Mouse (Mus musculus) induced T-regulatory cell, adult 2 months (primary cell): ENCODE data around the gene Iqcb1.
"Not testable (repeated sequence)": the region's sequence is repeated elsewhere in the genome, so short reads cannot be mapped to it uniquely, and the experiment has no call there.

Experiments used
- DNase-seq: peaks from one replicate; pipeline ENCODE4 v3.0.0-alpha.2; 2012; ENCODE audit warnings: low read depth

Iqcb1 gene

DNA sequence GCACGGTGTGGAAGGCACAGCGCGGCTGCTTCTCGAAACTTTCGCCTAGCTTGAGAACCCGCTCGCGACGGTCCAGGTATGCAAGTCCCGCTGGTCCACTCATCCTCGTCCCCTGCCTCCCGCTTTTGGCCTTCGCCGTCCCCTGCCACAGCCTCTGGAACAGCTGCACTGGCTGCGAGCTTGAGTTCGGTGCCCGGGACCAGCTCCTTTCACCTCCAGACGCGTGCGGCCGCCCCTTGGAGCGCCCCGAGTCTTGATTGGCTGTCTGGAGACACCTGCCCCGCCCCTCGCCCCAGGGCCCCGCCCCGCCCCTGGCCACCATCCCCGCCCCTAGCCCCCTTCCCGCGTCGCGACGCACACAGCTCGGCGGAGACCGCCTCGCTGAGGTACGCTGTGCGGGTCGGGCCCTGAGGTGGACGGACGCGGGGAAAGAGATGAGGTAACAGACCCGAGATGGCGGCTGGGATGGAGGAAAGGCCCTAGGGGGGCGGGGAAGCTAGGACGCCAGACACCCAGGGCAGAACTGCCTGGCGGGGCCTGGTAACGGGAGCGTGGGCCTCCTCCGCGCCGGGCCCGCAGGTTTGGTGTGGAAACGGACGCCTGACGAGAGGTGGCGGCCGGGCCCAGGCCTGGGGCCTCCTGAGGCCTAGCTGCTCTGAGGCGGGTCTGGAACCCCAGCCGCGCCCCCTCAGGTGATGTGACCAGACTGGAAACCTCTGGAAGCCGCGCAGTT lies at the start of gene Iqcb1:
TSS of gene Iqcb1 (plus strand) at position 332 of the 733 bp plus-strand sequence.
- peak; percentile 93 for DNase-seq

DNA sequence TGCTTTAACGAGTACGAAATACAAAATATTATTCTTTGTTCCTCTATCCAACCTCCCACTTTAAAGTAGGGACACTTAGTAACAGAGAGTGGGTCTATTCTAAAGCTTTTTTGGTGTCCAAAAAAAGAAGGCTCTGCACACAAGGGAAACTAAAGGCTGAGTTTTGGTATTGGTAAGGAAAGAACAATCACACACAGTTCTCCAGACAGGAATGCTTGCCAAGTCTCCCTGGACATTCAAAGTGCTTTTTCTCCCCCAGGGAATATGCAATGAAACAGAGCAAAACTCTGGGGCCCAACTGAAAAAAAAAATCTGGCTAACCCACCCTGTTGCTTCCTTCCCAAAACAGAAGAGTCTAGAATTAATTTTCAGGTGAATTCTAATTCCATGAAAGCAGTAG lies 44.0 kb upstream of the Iqcb1 start:
- no peak for DNase-seq

DNA sequence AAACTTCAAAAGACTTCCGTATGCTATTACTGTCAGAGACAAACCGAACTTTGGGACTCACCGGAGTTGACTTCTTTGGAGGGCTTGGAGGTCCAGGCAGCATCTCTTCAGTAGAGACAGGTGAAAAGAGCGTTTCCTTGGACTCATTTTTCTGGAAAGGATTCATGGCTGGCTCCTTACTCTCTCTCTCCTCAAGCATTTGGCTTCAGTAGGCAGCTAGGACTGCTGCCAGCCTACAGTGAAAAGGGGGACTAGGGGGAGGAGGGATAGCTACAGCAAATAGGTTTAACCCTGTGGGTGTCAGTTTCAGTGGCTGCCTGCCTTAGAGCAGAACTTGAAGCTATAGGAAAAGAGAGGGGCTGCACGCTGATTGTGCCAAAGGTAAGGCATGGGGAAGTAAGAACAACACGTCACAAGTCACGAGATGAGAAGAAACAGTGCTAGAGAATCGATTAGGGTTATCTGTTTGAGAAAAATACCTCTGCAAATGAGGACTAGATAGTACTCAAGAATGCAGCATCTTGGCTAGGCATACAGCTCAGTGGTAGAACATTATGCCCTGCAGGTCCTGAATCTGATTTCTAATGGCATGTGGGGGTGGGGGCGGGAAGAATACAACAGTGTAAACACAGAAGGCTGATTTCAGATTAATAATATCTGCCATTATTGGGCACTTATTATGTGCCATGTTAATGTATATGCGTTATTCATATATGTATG lies 43.4 kb upstream of the Iqcb1 start, which contains the start of gene Slc15a2:
TSS of gene Slc15a2 (minus strand) at position 369 of the 720 bp plus-strand sequence.
- no peak for DNase-seq

DNA sequence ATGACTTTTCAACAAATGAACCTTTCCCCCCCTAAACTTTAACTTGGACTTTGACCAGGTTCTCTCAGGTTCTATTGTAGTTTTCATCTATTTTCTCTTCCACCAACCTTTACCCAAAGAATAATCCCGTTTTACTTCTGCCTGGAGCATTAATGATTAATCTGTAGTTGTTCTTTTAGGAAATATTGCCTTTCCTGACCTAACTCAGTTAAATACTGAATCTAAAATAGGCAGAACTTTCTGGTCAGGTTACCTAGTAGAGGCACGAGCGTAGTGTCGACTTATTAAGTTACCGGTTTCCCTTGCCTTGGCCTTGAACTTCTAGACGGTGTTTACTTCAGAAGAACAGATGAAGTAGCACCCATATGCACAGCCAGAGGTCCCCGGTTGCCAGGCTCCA lies 41.7 kb upstream of the Iqcb1 start:
- DNase-seq = no peak

DNA sequence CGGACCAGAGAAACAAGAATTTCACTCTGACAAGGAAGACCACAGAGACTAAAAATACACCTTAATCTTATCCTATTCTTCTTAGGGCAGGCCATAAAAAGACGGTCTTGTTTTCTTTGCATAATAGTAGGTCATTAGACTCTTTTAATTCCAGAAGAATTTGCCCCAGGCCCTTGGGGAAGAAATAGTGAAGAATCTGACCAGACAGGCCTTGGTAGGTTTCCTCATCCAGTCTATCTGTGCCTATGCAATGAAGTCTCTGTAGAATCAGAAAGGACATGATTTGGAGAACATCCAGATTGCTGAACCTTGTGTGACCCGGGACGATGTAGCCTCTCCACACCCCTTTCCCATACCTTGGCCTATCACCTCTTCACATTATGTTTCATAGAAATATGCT lies 38.0 kb upstream of the Iqcb1 start:
- no peak for DNase-seq

DNA sequence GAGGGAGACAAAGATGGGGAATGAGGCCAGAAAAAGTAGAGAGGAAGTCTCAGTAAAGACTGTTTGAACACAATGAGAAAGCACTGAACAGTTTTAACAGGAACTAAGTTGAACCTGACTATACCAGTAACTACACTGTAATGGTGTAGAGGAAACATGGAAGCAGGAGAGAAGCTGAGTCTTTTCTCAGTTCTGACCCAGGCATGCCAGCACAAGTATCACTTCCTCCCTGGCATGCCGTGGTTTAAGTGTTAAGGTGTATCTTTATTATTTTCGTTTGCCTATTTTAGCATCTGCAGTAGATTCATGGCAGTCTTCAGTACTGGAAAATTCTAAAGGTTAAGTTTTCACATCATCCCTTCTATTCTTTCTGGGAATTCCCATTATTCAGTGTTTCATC lies 33.2 kb upstream of the Iqcb1 start:
- no peak for DNase-seq

DNA sequence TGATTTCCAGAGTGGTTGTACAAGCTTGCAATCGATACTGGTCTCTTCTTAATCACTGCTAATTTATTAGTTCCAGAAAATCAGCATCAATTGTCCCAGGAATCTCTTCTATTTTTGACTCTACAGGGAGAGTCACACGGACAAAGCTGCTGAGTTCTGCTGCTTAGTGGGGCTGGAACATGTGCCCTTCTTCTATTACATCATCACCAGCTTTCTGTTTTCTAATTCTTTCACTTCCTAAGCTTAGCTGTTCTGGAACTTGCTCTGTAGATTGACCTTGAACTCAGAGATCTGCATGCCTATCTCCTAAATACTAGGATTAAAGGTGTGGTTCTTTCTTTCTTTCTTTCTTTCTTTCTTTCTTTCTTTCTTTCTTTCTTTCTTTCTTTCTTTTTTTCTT lies 29.9 kb upstream of the Iqcb1 start:
- no peak for DNase-seq

DNA sequence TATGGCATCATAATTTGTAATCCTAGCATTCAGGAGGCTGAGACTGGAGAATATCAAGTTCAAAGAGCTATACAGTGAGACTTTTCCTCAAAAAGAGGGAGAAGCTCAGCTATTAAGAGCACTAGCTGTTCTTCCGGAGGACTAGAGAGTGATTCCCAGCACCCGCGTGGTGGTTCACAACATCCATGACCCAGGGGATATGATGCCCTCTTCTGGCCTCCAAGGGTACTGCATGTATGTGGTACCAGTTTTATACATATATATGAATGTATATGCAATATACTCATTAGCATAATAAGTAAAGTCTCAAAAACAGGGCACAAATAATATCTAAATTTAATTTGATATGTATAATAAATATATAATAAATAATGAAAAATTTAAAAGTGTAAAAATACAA lies 25.8 kb upstream of the Iqcb1 start:
- peak; percentile 33 for DNase-seq

DNA sequence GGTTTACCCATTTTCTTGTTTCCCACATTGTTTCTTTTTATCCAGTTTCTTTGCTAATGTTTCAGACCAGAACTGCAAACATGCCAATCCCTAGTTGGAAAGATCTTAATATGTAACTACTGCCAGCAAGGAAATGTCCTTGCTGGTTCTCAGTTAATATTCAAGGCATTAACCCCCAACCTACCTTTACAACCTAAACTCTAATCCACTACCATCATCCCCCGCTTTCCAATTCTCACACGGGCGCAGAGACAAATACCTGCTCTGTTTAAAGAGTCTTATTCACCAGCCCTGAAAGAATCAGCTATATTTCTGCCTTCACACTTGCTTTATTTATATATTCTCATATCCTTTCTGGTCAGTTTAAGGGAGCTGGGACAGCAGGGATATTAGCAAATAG lies 19.6 kb upstream of the Iqcb1 start:
- no peak for DNase-seq

DNA sequence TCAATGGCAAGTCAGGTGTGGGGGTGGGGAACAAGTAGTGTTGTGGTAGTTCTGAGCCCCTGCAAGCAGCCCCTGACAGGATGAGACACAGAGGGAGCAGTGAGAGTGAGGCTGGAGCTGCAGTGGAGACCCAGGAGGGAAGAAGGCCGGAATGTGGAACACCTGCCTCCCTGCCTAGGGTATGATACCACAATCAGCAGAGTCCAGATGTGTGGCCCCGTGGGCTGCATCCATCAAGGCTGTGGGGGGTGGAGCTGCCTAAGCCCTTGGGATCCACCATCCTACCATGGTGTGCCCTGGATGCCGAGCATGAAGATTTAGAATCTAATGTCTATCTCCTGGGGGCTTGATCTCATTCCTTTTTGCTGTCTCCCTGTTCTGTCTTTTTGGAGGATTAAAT lies 14.5 kb upstream of the Iqcb1 start:
- DNase-seq = no peak

DNA sequence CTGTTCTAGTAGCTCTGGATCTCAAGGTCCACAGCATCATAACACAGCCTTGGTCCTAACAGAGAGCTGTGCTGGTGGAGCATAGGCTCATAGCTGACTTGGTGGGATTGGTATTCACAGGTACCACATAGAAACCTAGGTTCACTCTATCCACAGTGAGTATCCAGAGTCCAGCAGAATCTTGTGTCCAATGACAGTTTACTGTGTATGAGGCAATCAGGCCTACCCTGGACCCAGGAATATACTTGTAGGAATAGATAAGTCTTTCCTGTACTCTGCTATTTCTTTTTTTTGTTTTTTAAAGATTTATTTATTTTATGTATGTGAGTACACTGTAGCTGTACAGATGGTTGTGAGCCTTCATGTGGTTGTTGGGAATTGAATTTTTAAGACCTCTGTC lies 11.3 kb upstream of the Iqcb1 start:
- DNase-seq = no peak

DNA sequence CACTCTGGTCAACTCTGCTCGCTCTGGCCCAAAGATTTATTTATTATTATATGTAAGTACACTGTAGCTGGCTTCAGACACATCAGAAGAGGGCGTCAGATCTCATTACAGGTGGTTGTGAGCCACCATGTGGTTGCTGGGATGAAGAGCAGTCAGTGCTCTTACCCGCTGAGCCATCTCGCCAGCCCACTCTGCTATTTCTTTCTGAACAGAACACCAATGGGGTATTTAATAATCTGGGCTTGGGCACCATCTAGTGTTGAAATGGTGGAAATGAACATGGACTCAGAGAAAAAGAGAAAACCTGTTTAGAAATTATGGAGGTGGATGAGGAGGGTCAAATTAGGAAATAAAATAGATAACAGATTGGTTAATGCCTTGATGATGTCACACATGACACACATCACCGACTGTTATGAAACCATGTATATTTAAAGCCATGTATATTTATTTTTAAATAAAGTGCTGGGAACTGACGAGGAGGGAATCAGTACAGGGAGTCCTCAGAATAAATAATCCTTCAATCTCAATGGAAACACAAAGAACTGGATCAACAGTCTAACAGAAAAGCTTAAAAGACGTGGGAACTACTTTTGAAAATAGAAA lies 10.8 kb upstream of the Iqcb1 start:
- peak; percentile 88 for DNase-seq

DNA sequence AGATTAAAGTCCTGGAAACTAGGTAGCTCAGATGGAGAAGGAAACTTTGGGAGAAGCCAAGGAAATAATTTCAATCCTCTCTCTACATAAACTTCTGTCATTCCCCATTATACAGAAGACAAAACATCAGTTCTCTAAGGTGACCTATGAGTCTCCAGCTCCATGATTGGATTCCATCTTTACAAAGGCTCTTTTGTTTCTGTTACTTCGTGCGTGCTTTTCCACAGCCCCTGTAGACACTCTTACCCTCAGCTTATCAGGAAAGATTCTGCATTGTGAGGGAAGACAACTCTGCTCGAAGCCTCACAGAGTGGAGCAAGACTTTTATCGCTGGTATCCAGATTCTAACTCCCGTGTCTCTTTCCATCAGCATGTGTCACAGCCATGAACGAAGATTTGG lies 8.2 kb upstream of the Iqcb1 start:
- no peak for DNase-seq

DNA sequence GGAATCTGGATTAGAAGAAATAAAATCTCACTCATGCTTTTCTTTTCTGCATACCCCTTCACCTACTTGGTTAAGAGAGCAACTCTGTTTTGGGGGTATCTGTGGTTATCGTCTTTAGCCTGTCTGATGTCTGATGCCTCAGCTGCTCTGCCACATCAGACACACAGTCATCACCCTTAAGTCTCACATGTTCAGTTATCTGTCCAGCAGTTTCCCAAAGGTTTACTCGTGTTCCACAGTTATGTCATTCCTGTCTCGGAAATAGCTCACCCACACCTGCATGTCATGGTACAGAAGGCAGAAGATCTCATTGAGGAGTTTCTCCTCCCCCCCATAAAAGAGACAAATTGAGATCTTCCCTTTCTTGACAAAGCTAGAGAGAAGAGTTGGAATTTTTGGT lies 7.4 kb upstream of the Iqcb1 start:
- DNase-seq = no peak

DNA sequence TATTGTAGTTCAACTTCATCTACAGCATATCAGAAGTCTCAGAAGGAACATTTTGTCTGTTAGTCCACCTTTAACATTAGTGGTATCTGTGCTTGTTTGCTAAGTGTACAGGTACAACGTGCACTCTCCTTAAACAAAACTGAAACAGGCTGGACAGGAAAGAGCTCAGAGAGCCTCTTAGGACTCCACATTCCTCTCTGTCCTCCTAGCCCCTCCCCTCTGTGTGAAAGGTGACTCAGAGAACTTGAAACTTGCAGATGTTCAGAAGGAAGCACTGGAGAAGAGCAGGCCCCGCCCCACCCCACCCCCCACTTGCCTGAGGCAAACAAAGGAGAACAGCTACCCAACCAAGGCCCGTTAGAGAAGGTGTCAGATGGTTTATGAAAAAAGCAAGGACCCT lies 6.7 kb upstream of the Iqcb1 start:
- peak; percentile 55 for DNase-seq

DNA sequence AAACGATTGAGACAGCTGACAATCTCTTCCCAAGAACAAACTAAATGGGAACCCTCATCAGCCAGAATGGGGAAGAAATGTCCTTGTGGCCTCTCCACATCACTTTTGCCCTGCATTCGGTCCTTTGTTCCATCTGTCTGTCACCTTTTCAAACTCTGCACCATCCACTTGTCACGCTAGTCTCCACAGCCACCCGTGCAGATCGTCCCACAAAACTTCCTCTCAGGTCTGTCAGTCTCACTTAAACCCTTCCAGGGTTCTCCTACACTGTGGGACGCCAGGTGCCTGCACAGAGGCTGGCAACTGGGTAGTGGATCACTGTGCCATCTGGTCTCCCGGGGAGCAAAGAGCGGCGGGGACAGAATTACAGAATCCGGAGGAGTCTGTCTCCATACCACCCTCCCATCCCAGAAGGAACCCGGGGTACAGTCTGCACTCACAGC lies 553 bp upstream of the Iqcb1 start:
- no peak for DNase-seq

DNA sequence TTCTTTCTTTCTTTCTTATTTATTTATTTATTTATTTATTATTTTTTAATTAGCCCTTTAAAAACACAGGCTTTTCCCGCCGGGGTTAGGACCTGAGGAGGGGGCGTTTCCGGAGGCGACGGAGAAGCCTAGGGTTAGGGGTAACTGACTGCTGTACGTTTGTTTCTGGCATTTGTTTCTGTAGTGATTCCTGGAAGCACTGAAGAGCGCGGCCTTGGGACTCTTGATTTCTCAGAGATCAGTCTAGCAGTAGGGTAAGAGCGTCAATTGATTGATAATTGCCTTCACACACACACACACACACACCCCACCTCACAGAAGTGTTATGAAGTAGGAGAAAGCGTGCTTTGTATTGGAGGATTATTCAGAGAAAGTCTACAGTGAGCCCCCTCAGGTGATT lies 635 bp downstream of the Iqcb1 start:
- DNase-seq = no peak

DNA sequence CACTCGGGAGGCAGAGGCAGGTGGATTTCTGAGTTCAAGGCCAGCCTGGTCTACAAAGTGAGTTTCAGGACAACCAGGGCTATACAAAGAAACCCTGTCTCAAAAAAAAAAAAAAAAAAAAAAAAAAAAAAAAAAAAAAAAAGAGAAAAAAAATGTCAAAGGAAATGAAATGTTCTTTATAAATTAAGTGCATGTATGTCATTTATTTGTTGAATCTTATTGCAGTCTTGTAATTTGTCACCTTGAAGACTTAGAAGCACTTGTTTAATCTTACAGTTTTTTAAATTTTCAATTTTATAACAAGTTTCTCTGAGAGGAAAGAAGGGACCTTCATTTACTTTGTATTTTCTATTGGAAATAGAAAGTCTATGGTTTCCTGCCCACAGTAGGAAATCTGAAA lies 18.7 kb downstream of the Iqcb1 start:
- DNase-seq = not testable (repeated sequence)

DNA sequence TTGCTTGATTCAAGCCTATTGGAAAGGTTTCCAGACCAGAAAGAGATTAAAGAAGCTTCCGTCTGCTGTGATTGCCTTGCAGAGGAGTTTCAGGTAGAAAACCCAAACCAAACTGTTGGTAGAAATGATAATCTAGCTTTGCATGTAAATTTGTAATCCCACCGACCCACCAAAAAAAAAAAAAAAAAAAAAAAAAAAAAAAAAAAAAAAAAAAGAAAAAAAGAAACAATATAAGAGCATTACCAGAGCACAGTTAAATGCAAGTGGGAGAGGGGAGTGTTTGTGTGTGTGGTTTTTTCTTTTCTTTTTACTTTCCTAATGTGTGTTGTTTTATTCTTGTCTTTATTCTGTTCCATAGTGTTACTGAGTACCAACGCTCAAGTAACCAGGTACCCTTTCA lies 23.0 kb downstream of the Iqcb1 start:
- no peak for DNase-seq

DNA sequence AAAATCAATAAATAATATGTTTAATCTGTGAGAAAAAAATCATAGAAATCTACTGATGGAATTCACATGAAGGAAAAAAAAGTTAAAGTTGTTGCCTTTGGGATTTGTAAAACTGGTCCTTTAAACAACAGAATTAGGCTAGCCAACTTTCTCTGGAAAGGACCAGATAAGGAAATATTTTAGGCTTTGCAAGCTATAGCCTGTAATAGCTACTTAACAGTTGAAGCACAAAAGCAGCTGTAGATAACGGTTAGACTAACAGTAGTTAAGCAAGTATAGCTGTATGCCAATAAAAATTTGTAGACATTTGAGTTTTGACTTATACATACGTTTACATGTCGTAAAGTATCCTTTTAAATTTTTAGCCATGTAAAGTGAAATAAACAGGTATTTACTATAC lies 35.4 kb downstream of the Iqcb1 start:
- no peak for DNase-seq

DNA sequence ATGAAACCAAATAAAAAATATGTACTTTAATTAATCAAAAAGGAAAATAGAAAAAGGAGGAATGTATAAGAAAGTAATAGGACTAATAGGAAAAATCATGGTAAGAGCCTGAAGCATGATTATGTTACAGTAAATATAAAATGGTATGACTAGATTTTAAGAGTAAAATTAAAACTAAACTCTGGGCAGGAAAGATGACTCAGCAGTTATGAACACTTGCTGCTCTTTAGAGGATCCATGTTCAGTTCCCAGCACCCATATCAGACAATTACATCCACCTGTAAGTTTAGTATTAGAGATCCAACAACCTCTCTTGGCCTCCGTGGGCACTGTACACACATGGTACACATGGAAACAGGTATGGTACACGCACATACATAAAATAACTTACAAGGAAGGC lies 41.3 kb downstream of the Iqcb1 start:
- DNase-seq = no peak

DNA sequence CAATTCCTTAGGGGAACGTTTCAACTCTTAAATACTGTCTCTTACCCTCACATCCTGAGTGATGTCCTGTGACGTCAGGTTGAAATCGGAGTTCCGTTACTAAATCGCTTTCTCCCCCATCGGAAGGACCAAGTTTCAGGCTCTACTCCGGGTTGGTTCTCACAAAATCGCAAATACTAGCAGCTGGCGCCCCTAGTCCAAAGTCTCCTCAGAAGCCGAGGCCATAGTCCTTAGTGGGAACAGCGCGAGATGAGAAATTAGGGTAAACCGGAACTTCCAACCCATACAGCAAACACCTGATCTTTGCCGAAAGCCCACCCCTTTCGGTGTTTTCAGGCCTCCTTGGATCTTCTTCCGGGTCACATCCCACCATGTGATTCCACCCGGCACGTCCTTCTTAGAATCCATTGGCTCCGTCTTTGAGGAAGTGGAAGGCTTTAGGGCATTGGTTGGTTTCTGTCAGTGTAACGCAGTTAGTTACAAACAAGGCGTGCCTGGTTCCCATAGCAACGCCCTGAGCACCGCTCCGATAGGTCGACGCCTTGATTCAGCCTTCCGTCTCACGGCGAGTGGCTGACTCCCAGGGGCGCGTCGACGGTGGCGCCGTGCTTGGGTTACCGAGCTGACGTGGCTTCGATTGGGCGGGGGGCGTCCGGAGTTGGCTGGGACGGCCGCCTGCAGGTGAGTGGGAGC lies 46.5 kb downstream of the Iqcb1 start, which contains the start of the genes Eaf2 and Golgb1:
TSS of gene Eaf2 (minus strand) at position 421 of the 693 bp plus-strand sequence.
TSS of gene Golgb1 (plus strand) at position 558 of the 693 bp plus-strand sequence.
- DNase-seq = peak; percentile 99
